Mouse (Mus musculus) forebrain, embryonic 14.5 days (tissue): ENCODE data around the gene Gm4969. TPM values are rescaled to one million over a fixed set of nuclear protein-coding genes. Genes with fewer than 3 reads are reported as not detected.

ENCODE experiments used
- ATAC-seq: fragments of 200-750 bp; cut with Nextera tagmentation; 2 replicates; pipeline ENCODE4 v1.8.0; 2017; ENCODE audit warnings: mild to moderate bottlenecking, moderate library complexity
- DNase-seq: peaks from one replicate; pipeline ENCODE4 v3.0.0-alpha.2; 2015; ENCODE audit warnings: low spot score
- H3K27ac ChIP-seq: fragments of 300-500 bp; sonication (generic); 2 replicates; pipeline ENCODE4 v1.5.1; 2014; ENCODE audit warnings: low read depth, mild to moderate bottlenecking, control low read depth, low read length, moderate library complexity
- H3K27me3 ChIP-seq: fragments of 300-500 bp; sonication (generic); replicated peaks from 2 replicates; pipeline ENCODE4 v1.6.1; 2014; ENCODE audit warnings: low read length, control low read depth, mixed read lengths; ENCODE audit not compliant: control insufficient read depth, insufficient read depth
- H3K36me3 ChIP-seq: fragments of 300-500 bp; sonication (generic); 2 replicates; pipeline ENCODE4 v1.6.1; 2014; ENCODE audit warnings: low read length, control low read depth; ENCODE audit not compliant: control insufficient read depth, insufficient read depth
- H3K4me1 ChIP-seq: fragments of 300-500 bp; sonication (generic); 2 replicates; pipeline ENCODE4 v1.6.1; 2014; ENCODE audit warnings: antibody characterized with exemption, low read length, control low read depth; ENCODE audit not compliant: control insufficient read depth, insufficient read depth
- H3K4me2 ChIP-seq: fragments of 300-500 bp; sonication (generic); 2 replicates; pipeline ENCODE4 v1.6.1; 2014; ENCODE audit warnings: mild to moderate bottlenecking, control low read depth, low read length
- H3K4me3 ChIP-seq: fragments of 300-500 bp; sonication (generic); 2 replicates; pipeline ENCODE4 v1.5.1; 2014; ENCODE audit warnings: low read depth, low read length, control low read depth
- H3K9ac ChIP-seq: fragments of 300-500 bp; sonication (generic); 2 replicates; pipeline ENCODE4 v1.6.1; 2014; ENCODE audit warnings: mild to moderate bottlenecking, low read length, control low read depth, moderate library complexity
- H3K9me3 ChIP-seq: fragments of 300-500 bp; sonication (generic); replicated peaks from 2 replicates; pipeline ENCODE4 v1.6.1; 2016; ENCODE audit warnings: low read length, control low read depth, mixed read lengths; ENCODE audit not compliant: control insufficient read depth
- WGBS: fragments of 180-500 bp; shearing (Covaris S2); extraction: QIAGEN DNeasy Blood & Tissue Kit; methylation state at CpG from one replicate; pipeline ENCODE4 v1.1.7; 2014; 5-methylcytosine and 5-hydroxymethylcytosine counted together
- polyA plus RNA-seq: library from polyadenylated mRNA; unstranded; fragments of >200 nt; fragmentation: Nextera tagmentation; extraction: Ambion mirVana; gene quantifications from 2 replicates; pipeline ENCODE4 v1.2.1, GENCODE M21; 2014

The Gm4969 gene
- polyA plus RNA-seq, 1 experiment from 2014 or later: 2.2 TPM

- H3K36me3 ChIP-seq: peaks cover 73% of the 10 kb centered on the region
- DNase-seq (no peak), ATAC-seq (no peak)
- H3K9ac ChIP-seq: no peak overlapping the region
- no peak overlapping the region for H3K27ac ChIP-seq
- no peaks in the 10 kb centered on the region for H3K4me1 ChIP-seq
- 26% methylated on average over 8 of the region's 9 CpGs for WGBS
- H3K4me3 ChIP-seq: no peak overlapping the region
- no peaks in the 10 kb centered on the region for H3K27me3 ChIP-seq
- no peaks in the 10 kb centered on the region for H3K9me3 ChIP-seq
- H3K4me2 ChIP-seq: no peak overlapping the region
Observed at GRCm38 (mm10) chr7:19084921-19085473, 33.2 kb downstream of the Gm4969 start.

- H3K4me3 ChIP-seq: no peak overlapping the region
- no peaks in the 10 kb centered on the region for H3K27me3 ChIP-seq
- H3K9ac ChIP-seq: no peak overlapping the region
- H3K4me2 ChIP-seq: no peak overlapping the region
- H3K9me3 ChIP-seq: no peaks in the 10 kb centered on the region
- ATAC-seq (no peak), DNase-seq (no peak)
- peaks cover 73% of the 10 kb centered on the region for H3K36me3 ChIP-seq
- WGBS: 83% methylated on average over 6 of the region's 6 CpGs
- no peaks in the 10 kb centered on the region for H3K4me1 ChIP-seq
- no peak overlapping the region for H3K27ac ChIP-seq
Observed at GRCm38 (mm10) chr7:19084277-19084771, 33.8 kb downstream of the Gm4969 start.

DNA sequence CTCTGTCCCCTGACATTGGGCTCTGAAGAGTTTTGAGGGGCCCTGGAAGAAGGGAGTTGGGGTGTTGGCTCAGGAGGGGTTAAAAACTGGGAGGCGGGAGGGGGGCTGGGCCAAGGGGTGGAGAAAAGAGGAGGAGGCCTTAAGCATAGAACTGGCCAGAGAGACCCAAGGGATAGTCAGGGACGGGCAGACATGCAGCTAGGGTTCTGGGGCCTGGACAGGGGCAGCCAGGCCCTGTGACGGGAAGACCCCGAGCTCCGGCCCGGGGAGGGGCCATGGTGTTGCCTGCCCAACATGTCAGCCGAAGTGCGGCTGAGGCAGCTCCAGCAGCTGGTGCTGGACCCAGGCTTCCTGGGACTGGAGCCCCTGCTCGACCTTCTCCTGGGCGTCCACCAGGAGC, 34.5 kb downstream of the Gm4969 start, which contains the start of gene Dmpk:
Dmpk (plus strand) TSS at position 149 of the 400 bp plus-strand sequence.
- 59% methylated on average over 10 of the region's 10 CpGs for WGBS
- Histone ChIP-seq H3K9me3 (no peaks in the 10 kb centered on the region), H3K27ac (no peak within 1 kb of the TSS), H3K36me3 (peaks cover 75% of the 10 kb centered on the region), H3K4me1 (no peaks in the 10 kb centered on the region), H3K27me3 (no peaks in the 10 kb centered on the region), H3K9ac (no peak within 1 kb of the TSS), H3K4me2 (no peak within 1 kb of the TSS), H3K4me3 (no peak within 1 kb of the TSS)
- DNase-seq: no peak
- ATAC-seq: no peak

GRCm38 (mm10) chr7:19083096-19083495, 35.1 kb downstream of the Gm4969 start:
- Histone ChIP-seq H3K36me3 (peaks cover 76% of the 10 kb centered on the region), H3K4me1 (no peaks in the 10 kb centered on the region), H3K4me3 (no peak overlapping the region), H3K4me2 (no peak overlapping the region), H3K9ac (no peak overlapping the region), H3K27me3 (no peaks in the 10 kb centered on the region), H3K9me3 (no peaks in the 10 kb centered on the region), H3K27ac (no peak overlapping the region)
- 62% methylated on average over 6 of the region's 6 CpGs for WGBS
- ATAC-seq: no peak
- no peak for DNase-seq

DNA sequence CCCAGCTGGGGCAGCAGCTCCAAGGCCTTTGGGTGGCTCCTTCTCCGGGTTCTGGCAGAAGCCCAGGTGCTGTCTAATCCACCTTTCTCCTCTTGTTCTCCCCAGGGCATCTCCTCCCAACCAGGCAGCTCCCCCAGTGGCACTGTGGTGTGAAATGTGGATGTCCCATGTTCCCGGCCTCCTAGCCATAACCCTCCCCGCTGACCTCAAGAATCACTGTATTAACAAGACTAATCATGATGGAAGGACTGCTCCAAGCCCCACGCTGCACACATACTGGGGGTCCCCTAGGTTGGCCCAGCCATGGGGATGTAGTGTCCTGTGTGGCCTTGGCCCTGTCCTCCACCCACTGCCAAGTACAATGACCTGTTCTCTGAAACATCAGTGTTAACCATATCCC, 36.0 kb downstream of the Gm4969 start:
- Histone ChIP-seq H3K36me3 (peaks cover 72% of the 10 kb centered on the region), H3K4me3 (no peak overlapping the region), H3K9me3 (no peaks in the 10 kb centered on the region), H3K4me2 (no peak overlapping the region), H3K27ac (no peak overlapping the region), H3K9ac (no peak overlapping the region), H3K4me1 (peaks cover 3% of the 10 kb centered on the region; the same call in 1 of the 2 replicates), H3K27me3 (no peaks in the 10 kb centered on the region)
- 85% methylated on average over 4 of the region's 4 CpGs for WGBS
- DNase-seq (no peak), ATAC-seq (no peak)

- H3K9ac ChIP-seq: no peak overlapping the region
- H3K27ac ChIP-seq: no peak overlapping the region
- H3K4me3 ChIP-seq: no peak overlapping the region
- no peak for ATAC-seq
- H3K36me3 ChIP-seq: peaks cover 66% of the 10 kb centered on the region
- no peak overlapping the region for H3K4me2 ChIP-seq
- peaks cover 8% of the 10 kb centered on the region for H3K4me1 ChIP-seq
- 87% methylated on average over 19 of the region's 19 CpGs for WGBS
- DNase-seq: no peak
- no peaks in the 10 kb centered on the region for H3K27me3 ChIP-seq
- no peaks in the 10 kb centered on the region for H3K9me3 ChIP-seq
Observed at GRCm38 (mm10) chr7:19080451-19080950, 37.7 kb downstream of the Gm4969 start.

DNA sequence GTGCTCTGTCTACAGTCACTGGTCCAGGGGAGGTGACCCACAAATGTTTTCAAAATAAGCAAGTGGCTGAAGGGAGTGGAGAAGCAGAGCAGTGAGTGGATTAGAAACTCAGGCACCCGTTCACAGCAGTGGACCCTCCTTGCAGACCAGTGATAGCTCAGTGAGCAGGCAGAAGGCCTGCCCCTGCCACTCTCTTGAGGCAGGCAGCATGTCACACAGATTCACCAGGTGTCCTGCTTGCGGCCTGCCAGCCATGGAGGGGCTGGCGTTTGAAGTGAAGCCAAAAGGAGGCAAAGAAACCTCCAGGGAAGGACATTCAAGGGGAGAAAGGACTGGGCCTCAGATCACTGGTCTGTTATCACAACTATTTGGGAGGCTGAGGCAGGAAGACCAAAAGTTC, 39.4 kb downstream of the Gm4969 start:
- Histone ChIP-seq H3K4me1 (peaks cover 11% of the 10 kb centered on the region), H3K9me3 (no peaks in the 10 kb centered on the region), H3K4me3 (no peak overlapping the region), H3K27ac (no peak overlapping the region), H3K27me3 (no peaks in the 10 kb centered on the region), H3K36me3 (peaks cover 59% of the 10 kb centered on the region), H3K4me2 (no peak overlapping the region), H3K9ac (no peak overlapping the region)
- no peak for DNase-seq
- 91% methylated on average over 3 of the region's 3 CpGs for WGBS
- no peak for ATAC-seq

- no peaks in the 10 kb centered on the region for H3K27me3 ChIP-seq
- H3K36me3 ChIP-seq: peaks cover 52% of the 10 kb centered on the region
- H3K27ac ChIP-seq: no peak overlapping the region
- no peak overlapping the region for H3K4me3 ChIP-seq
- no peak overlapping the region for H3K9ac ChIP-seq
- H3K9me3 ChIP-seq: no peaks in the 10 kb centered on the region
- DNase-seq (no peak), ATAC-seq (no peak)
- H3K4me1 ChIP-seq: peaks cover 11% of the 10 kb centered on the region
- peak overlapping the region; percentile 91 for H3K4me2 ChIP-seq
- 84% methylated on average over 14 of the region's 14 CpGs for WGBS
Observed at GRCm38 (mm10) chr7:19077761-19078160, 40.4 kb downstream of the Gm4969 start.

DNA sequence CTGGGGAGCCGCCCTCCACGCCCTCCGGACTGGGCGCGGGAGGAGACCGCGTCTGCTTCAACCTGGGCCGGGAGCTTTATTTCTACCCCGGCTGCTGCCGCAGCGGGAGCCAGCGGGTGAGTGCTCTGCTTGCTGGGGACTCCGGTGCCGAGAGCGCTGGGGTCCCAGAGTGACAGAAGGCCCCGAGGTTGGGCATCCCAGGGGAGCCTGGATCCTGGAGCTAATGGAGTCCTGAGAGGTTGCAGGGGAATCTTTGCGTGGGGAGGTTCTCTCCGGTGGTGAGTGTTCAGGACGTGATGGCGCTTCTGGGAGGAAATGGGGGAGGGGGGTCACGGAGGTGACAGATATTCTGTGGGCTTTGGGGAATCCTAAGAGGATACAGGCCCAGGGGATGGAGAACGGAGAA, 41.6 kb downstream of the Gm4969 start:
- Histone ChIP-seq H3K9ac (peak overlapping the region; percentile 98), H3K36me3 (peaks cover 40% of the 10 kb centered on the region), H3K9me3 (no peaks in the 10 kb centered on the region), H3K4me3 (peak overlapping the region; percentile 97), H3K4me1 (peaks cover 11% of the 10 kb centered on the region), H3K4me2 (peak overlapping the region; percentile 91), H3K27ac (peak overlapping the region; percentile 78), H3K27me3 (no peaks in the 10 kb centered on the region)
- WGBS: 0% methylated on average over 22 of the region's 22 CpGs
- no peak for ATAC-seq
- DNase-seq: no peak
